Mouse (Mus musculus) megakaryocyte, embryonic 14.5 days (primary cell): ENCODE results near the gene Gm30302. TPM values are rescaled to one million over a fixed set of nuclear protein-coding genes. Genes with fewer than 3 reads are reported as not detected.

Source experiments
- H3K27me3 ChIP-seq: replicated peaks from 2 replicates; pipeline ENCODE3; 2012; ENCODE audit warnings: inconsistent platforms
- H3K36me3 ChIP-seq: replicated peaks from 2 replicates; pipeline ENCODE3; 2012; ENCODE audit warnings: low read length, inconsistent platforms, mixed read lengths
- H3K4me1 ChIP-seq: 2 replicates; pipeline ENCODE4 v1.6.1; 2012; ENCODE audit warnings: inconsistent platforms
- H3K4me3 ChIP-seq: replicated peaks from 2 replicates; pipeline ENCODE3; 2012; ENCODE audit warnings: moderate library complexity, mild to moderate bottlenecking, inconsistent platforms
- H3K9me3 ChIP-seq: 2 replicates; pipeline ENCODE4 v1.6.1; 2012; ENCODE audit warnings: inconsistent platforms
- FLI1 ChIP-seq: IDR thresholded peaks from 2 replicates; pipeline ENCODE4 v1.6.1; 2012; ENCODE audit warnings: low read length, inconsistent platforms, mixed read lengths
- GATA1 ChIP-seq: IDR thresholded peaks from 3 replicates; pipeline ENCODE4 v1.6.1; 2012; ENCODE audit warnings: mixed read lengths, low read length, inconsistent platforms, borderline replicate concordance
- polyA plus RNA-seq: library from polyadenylated mRNA; stranded (reverse); fragments of >175 nt; gene quantifications from 2 replicates; pipeline ENCODE4 v1.2.3, GENCODE M21; 2012; ENCODE audit warnings: low replicate concordance; ENCODE audit not compliant: insufficient read depth

The Gm30302 gene
- not detected in 2 replicates for polyA plus RNA-seq

DNA sequence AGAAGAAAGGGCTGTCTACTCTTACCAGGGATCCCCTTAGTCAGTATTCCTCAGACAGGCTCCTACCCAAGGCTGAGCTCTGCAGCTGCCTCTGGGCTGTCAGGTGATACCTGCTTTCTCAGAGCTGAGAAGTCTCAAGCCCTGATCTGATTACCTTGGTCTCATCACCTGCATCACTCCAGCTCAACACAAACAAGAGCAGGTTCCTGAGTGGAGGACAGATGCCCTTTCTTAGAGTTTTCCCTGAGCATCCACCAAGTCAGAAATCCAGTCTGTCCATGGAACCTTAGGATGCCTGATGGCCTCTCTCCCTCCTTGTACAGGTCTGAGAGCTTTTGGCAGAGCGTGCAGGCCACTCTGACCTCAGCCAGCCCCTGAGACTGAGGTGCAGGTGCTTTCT lies at the start of gene Gm30302:
TSS of gene Gm30302 (minus strand) at position 101 of the 400 bp plus-strand sequence.
- Histone ChIP-seq H3K9me3 (peaks cover 32% of the 10 kb centered on the region), H3K36me3 (no peaks in the 10 kb centered on the region), H3K27me3 (no peaks in the 10 kb centered on the region), H3K4me1 (peaks cover 14% of the 10 kb centered on the region; the same call in 1 of the 2 replicates), H3K4me3 (peak within 1 kb of the TSS; percentile 78)
- TF ChIP-seq GATA1 = no peak
- TF ChIP-seq FLI1 = no peak

DNA sequence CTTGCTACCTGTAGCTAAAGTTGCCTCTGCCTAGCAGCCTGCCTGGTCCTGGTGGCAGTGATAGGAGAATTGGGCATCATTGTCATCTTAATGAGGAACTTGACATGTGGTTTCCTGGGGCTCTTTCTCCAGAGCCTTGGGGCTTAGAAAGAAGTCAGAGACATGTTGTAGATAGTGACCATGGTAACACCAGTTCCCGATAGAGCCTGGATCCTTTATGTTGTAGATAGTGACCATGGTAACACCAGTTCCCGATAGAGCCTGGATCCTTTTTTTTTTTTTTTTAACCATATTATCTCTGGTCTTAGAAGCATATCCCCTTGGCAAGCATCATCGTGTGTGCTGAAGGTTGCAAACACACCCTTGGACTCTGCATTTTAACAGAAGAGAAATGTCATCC lies 48.0 kb upstream of the Gm30302 start:
- TF ChIP-seq FLI1 (no peak), GATA1 (no peak)
- peaks cover 3% of the 10 kb centered on the region; the same call in 1 of the 2 replicates for H3K9me3 ChIP-seq
- H3K4me1 ChIP-seq = peaks cover 3% of the 10 kb centered on the region; the same call in 1 of the 2 replicates
- no peak overlapping the region for H3K4me3 ChIP-seq
- no peaks in the 10 kb centered on the region for H3K27me3 ChIP-seq
- H3K36me3 ChIP-seq = no peaks in the 10 kb centered on the region

DNA sequence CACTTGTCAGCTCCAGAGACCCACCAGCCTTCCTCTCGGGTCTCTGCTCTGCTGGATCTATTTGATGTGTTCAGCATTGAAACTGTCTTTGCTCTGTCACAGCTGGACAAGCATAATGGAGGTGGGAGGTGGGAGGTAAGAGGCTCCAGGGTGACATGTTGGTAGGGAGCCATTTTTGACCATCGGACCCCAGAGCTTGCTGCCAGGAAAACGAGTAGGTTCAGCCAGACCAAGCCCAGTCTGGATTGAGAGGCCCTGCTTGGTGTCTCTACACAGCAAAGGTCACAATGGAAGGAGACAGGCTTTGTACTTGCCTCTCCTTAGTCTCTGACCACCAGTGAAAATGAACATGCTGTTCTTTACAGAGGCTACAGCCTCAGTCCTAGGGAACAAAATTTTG lies 47.3 kb upstream of the Gm30302 start:
- H3K4me3 ChIP-seq = no peak overlapping the region
- H3K9me3 ChIP-seq = peaks cover 5% of the 10 kb centered on the region; the same call in 1 of the 2 replicates
- H3K4me1 ChIP-seq = peaks cover 3% of the 10 kb centered on the region; the same call in 1 of the 2 replicates
- TF ChIP-seq FLI1 (no peak), GATA1 (no peak)
- H3K36me3 ChIP-seq = no peaks in the 10 kb centered on the region
- no peaks in the 10 kb centered on the region for H3K27me3 ChIP-seq

DNA sequence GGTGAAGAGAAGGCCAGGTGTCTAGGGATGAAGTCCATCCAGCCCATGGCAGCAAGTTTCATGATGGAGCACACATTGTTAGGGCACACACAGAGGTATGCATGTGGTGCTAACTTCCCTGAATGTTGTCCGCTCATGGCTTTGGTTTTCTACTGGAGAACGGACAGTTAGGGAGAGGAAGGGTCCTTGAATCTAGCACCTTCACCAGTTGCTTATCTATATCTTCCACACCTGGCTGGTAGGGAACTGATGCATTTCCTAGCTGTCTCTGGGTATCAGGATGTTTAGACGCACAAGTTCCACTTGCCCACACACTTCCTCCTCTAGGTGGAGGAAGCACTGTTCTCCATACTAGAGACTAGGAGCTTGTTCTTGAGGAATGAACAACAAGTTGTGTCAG lies 46.9 kb upstream of the Gm30302 start:
- Histone ChIP-seq H3K9me3 (peaks cover 7% of the 10 kb centered on the region; the same call in 1 of the 2 replicates), H3K27me3 (no peaks in the 10 kb centered on the region), H3K4me1 (peaks cover 3% of the 10 kb centered on the region; the same call in 1 of the 2 replicates), H3K4me3 (no peak overlapping the region), H3K36me3 (no peaks in the 10 kb centered on the region)
- TF ChIP-seq FLI1 (no peak), GATA1 (no peak)

DNA sequence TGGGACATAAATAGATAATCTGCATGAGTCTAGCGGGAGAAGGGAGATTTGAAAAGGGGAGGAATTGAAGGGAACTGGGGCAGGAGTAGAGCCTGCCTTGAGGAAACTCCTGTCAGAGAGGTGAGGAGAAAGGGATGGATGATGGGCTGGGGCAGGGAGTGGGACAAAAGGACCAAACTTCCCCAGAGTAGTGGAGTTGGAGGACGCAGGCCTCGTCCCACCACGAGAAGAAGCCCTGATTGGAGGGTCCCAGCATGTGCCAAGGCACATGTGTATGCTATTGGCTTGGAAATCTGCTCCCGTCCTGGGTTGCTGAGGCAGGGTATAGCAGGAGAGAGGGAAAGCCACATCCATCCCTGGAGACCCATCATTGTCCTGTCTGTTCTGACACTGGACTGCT lies 45.3 kb upstream of the Gm30302 start:
- H3K4me3 ChIP-seq = no peak overlapping the region
- TF ChIP-seq FLI1 (no peak), GATA1 (no peak)
- H3K36me3 ChIP-seq = no peaks in the 10 kb centered on the region
- peaks cover 7% of the 10 kb centered on the region; the same call in 1 of the 2 replicates for H3K9me3 ChIP-seq
- H3K4me1 ChIP-seq = peaks cover 3% of the 10 kb centered on the region; the same call in 1 of the 2 replicates
- H3K27me3 ChIP-seq = no peaks in the 10 kb centered on the region

DNA sequence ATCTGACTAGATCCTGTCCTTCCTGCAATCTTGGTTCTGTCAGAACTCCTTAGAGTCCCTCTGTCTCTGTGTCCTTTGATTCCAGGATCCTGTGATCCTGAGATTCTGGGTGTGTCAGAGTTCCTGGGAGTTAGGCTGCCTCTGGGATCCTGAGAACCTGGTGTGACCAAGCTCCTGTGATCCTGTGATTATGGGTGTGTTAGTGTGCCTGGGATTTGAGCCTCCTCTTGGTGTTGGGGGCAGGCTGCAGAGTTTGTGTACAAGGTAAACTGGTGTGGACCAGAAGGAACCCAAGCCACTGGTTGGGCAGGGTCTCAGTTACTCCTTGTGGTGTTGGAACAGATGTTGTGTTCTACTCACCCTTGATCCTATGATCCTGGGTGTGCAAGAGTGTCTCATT lies 42.4 kb upstream of the Gm30302 start:
- Histone ChIP-seq H3K27me3 (no peaks in the 10 kb centered on the region), H3K4me1 (peaks cover 2% of the 10 kb centered on the region; the same call in 1 of the 2 replicates), H3K4me3 (no peak overlapping the region), H3K9me3 (peaks cover 7% of the 10 kb centered on the region; the same call in 1 of the 2 replicates), H3K36me3 (no peaks in the 10 kb centered on the region)
- TF ChIP-seq FLI1 = no peak
- TF ChIP-seq GATA1 = no peak

DNA sequence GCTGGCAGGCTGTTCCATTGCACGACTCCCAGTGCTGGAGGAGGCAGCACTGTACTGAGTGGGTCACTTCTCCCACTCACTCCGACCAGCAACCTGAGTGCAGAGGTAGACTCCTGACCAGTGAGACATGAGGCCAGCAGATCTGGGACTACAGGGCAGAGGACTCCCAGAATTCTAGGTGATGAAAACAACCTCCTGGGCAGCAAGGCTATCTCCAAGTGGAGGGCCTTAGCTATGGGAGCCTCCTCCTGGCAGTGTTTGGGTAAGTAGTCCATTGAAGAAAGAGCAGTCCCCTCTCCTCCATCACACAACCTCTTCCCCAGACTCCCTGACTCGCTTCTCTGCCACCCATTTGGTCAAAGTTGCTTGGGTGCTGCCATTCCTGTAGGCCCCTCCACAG lies 31.6 kb upstream of the Gm30302 start:
- Histone ChIP-seq H3K4me1 (no peaks in the 10 kb centered on the region), H3K27me3 (peaks cover 6% of the 10 kb centered on the region), H3K4me3 (no peak overlapping the region), H3K36me3 (no peaks in the 10 kb centered on the region), H3K9me3 (peaks cover 8% of the 10 kb centered on the region; the same call in 1 of the 2 replicates)
- no peak for TF ChIP-seq FLI1
- no peak for TF ChIP-seq GATA1

DNA sequence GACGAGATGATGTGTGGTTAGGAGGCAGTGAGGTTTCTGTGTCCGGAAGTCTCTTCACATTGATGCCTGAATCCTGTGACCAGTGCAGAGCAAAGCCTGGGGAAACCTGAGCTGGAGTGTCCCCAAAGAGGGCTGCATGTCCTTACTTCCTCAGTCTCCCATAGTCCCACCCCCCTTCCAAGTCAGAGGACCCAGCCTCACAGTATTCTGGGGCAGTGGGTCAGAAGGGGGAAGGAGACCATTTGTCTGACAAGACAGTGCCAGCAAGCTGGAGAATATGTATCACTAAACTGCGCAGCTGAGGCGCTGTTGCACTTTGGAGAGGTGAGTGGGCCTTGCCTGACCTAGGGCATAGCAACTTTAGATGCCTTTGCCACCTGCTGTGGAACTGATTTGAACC lies 26.5 kb upstream of the Gm30302 start:
- no peaks in the 10 kb centered on the region for H3K4me1 ChIP-seq
- TF ChIP-seq FLI1 = no peak
- no peak for TF ChIP-seq GATA1
- no peak overlapping the region for H3K4me3 ChIP-seq
- H3K36me3 ChIP-seq = no peaks in the 10 kb centered on the region
- H3K27me3 ChIP-seq = peaks cover 8% of the 10 kb centered on the region
- H3K9me3 ChIP-seq = no peaks in the 10 kb centered on the region

DNA sequence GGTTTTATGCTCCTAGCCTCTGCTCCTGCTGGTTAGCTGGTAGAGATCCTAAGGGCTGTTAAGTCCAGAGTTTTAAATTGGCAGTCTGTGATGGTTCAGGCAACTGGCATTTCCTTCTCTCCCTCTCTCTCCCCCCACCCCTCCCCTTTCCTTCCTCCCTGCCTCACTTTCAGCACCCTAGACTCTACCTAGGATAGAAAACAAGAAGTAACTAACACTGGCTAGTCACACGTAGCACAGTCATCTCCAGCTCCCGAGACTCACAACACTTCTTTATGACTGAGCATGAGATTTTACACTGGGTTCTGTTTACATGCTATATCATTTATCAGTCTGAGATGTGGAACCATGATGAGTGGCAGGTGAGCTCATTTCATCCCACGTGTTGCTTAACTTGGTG lies 16.2 kb upstream of the Gm30302 start:
- H3K27me3 ChIP-seq = no peaks in the 10 kb centered on the region
- no peak overlapping the region for H3K4me3 ChIP-seq
- H3K9me3 ChIP-seq = peaks cover 8% of the 10 kb centered on the region; the same call in 1 of the 2 replicates
- TF ChIP-seq GATA1 (no peak), FLI1 (no peak)
- H3K4me1 ChIP-seq = no peaks in the 10 kb centered on the region
- H3K36me3 ChIP-seq = no peaks in the 10 kb centered on the region

DNA sequence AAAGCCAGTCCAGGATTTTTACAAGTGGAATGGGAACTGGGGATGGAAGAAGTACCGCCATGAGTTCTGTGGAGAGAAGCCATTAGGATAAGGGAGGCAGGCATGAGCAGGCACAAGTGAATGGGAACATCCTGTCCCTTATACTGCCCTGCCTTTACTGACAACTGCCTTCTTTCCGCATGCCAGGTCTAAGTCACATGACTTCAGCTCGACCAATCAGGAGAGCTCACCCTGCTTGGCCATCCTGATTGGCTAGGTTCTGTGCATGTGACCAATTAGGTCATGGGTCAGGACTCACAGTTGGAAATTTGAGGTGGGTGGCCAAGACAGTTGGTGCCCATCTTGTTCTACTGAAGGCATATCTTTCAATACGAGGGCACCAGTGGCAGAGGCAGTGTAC lies 15.6 kb upstream of the Gm30302 start:
- Histone ChIP-seq H3K4me1 (no peaks in the 10 kb centered on the region), H3K4me3 (peak overlapping the region; percentile 12), H3K27me3 (no peaks in the 10 kb centered on the region), H3K9me3 (peaks cover 8% of the 10 kb centered on the region; the same call in 1 of the 2 replicates), H3K36me3 (no peaks in the 10 kb centered on the region)
- TF ChIP-seq GATA1 (no peak), FLI1 (no peak)
